Mouse (Mus musculus) erythroblast, adult 5-6 weeks (primary cell): Measurements from ENCODE around the gene Ly75. TPM values are rescaled to one million over a fixed set of nuclear protein-coding genes. Genes with fewer than 3 reads are reported as not detected.

ENCODE experiments used
- ATAC-seq: replicated peaks from 2 replicates; pipeline ENCODE4 v1.8.0; 2016; ENCODE audit warnings: moderate number of reproducible peaks, mild to moderate bottlenecking, moderate TSS enrichment, inconsistent platforms; ENCODE audit not compliant: poor library complexity, low FRiP score, severe bottlenecking
- total RNA-seq, 2 experiments: library from RNA; stranded (forward) in 1 of 2; stranded (reverse) in 1 of 2; fragments of 150-400 nt in 1 of 2; fragments of 200-764, 138-1000 nt in 1 of 2; gene quantifications; 2 replicates each; pipeline versions ENCODE4 v1.2.3 to v1.2.4; 2015 to 2017; ENCODE audit warnings: low replicate concordance in 2 of 2

Gene Ly75
- total RNA-seq, 2 experiments from 2014 or later, result 7.9 to 8.2 TPM

- ATAC-seq, result no peak
Measured at GRCm38 (mm10) chr2:60375608-60376107, 7.4 kb downstream of the Ly75 start.

GRCm38 (mm10) chr2:60375126-60375525, 8.0 kb downstream of the Ly75 start:
- no peak for ATAC-seq

DNA sequence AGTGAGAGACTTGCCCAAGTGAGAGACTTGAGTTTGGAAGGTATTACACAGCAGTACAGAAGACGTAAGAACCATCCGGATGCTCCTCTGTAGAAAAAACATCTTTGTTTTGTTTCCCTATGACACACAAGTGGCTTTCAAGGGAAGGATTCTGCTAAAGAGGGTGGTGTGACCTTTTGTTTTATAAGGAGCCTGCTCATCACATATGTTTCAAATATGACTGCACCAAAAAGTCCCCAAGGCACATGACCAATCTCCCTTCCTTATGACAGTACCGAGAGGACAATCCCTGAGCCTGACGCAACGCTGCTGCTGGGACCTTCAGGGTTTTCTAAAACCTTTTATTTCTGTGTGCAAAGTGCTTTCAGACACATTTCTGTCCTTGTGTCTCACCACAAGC, 12.9 kb downstream of the Ly75 start:
- no peak for ATAC-seq

- no peak for ATAC-seq
Measured at GRCm38 (mm10) chr2:60369454-60369853, 13.6 kb downstream of the Ly75 start.

DNA sequence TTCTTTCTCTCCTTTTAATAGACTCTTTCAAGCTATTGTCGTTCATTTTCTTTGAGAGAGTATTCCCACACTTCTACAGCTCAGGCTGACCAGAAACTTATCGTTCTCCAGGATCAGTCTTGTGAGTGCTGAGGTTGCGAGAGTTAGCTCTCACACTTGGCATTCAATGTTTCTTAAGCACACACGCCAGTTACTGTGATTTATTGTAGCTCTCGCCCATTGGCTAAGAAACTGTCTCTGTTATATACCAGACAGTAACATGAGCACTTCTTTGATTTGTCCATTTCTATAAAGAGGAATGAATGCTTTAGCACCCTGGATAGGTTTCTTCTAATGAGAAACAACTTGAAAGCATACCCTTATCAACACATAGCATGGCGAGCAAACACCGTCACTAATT, 15.2 kb downstream of the Ly75 start:
- ATAC-seq, result no peak

GRCm38 (mm10) chr2:60367204-60367603, 15.9 kb downstream of the Ly75 start:
- ATAC-seq, result no peak

- ATAC-seq, result no peak
Measured at GRCm38 (mm10) chr2:60365820-60366610, 17.1 kb downstream of the Ly75 start.

DNA sequence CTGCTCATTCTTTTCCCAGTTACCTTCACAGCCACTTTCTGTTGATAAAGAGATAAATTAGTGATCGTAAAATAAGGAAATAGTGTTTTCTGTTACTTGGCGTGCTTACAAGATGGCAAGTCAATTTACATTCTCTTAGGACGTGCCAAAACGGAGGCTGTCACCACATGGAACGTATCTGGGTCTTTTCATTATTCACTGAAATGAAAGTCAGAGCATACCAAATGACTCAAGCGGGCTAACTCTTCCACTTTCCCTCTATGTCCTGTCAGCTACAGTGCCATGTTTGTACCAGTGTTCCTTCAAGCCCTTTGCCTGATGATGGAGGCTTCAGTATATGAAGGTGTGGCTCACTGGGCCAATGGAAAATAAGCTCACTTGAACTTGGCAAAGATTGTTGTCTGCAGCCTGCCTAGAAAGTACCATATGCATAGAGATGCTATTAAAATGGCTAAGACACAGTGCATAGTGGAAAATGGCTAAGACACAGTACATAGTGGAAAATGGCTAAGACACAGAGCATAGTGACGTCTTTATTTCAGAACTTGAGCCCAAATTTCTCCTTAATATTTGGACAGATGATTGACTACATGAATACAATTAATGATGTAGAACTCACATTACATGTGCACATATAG, 17.8 kb downstream of the Ly75 start:
- no peak for ATAC-seq

DNA sequence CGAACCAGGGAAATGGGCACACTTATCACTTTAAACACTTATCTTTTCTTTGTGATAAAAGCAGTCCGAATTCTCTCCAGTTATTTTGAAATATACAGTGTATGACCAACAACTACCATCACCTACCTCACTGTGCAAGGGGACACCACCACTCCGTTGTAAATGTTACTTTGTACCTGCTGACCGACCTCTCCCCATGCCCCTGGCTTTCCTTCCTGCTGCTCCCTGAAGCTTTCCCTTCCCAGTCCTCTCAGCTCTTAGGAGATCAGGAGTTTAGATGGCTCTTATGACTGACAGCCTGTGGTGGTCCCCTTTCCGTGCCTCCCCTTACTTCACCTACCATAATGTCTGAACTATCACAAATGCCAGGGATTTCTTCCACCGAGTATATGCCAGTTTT, 21.0 kb downstream of the Ly75 start:
- ATAC-seq, result no peak

- no peak for ATAC-seq
Measured at GRCm38 (mm10) chr2:60359796-60360195, 23.3 kb downstream of the Ly75 start.

DNA sequence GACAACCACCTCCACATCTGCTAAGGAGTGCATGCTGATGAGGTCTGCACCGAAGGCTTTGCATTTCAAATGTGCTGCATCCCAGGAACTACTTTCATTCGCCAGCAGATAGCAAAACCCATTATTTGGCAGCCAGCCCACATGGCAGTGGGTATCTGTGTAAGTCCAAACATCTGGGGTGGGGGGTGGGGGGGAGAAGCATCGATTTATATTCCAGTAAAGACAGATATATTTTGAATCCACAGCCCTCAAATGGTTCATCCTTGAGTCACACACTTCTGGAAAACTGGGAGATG, 27.8 kb downstream of the Ly75 start:
- no peak for ATAC-seq

- no peak for ATAC-seq
Measured at GRCm38 (mm10) chr2:60354541-60355387, 28.3 kb downstream of the Ly75 start.

DNA sequence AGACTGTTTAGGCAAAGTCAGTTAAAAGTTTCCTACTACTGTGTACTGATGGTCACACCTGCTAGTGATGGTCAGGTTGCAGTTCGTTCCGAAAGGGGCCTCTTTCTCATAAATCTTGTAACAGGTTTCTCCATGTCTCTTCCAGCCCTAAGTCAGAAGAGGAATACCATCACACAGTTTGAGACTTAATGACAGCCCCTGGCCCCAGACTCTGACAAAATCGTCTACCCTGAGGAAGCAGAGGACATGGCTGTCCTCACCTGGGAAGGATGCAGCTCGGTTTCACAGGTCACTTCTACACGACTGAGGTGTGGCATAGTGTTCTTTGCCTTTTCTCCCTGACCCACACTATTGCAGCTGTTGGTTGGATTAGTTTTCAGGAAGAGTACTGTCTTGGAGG, 30.8 kb downstream of the Ly75 start:
- ATAC-seq, result no peak

DNA sequence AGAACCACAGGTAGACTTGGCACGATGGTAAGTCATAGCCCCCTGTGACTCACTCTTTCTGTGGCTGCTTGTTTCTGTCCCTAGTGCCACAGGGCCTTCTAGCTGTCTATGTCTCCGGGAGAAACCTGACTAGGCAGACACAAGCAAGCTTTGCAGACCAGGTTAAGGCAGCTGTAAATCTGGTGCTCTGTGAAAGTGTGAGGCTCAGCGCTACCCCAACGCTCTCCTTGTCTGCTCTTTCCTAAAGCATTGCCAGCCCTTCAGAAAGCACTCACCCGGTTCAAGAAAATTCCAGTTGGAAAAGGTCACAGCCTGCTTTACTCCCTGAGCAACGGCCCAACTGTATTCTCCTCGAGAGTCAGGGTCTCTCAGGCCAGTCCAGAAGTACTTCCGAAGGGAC, 31.3 kb downstream of the Ly75 start:
- no peak for ATAC-seq

GRCm38 (mm10) chr2:60347875-60348274, 35.2 kb downstream of the Ly75 start:
- ATAC-seq, result no peak

GRCm38 (mm10) chr2:60346531-60346930, 36.6 kb downstream of the Ly75 start:
- no peak for ATAC-seq

DNA sequence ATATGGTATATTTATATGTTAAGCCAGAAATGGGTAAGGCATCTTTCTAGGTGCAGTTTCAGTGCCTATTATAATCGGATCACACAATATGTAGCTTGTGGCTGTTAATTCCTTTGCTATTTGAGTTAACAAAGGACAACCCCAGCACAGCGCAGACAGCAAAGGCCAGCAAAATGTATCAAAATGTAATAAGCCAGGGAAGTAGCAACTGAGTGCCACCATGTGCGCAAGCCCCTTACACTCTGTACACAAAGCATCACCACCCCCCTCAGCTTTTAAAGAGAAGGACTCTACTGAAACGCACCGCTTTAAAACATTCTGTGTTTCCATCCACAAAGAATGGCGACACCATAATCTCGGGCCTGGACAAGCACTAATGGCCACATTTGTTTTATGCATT, 37.4 kb downstream of the Ly75 start:
- ATAC-seq, result no peak

DNA sequence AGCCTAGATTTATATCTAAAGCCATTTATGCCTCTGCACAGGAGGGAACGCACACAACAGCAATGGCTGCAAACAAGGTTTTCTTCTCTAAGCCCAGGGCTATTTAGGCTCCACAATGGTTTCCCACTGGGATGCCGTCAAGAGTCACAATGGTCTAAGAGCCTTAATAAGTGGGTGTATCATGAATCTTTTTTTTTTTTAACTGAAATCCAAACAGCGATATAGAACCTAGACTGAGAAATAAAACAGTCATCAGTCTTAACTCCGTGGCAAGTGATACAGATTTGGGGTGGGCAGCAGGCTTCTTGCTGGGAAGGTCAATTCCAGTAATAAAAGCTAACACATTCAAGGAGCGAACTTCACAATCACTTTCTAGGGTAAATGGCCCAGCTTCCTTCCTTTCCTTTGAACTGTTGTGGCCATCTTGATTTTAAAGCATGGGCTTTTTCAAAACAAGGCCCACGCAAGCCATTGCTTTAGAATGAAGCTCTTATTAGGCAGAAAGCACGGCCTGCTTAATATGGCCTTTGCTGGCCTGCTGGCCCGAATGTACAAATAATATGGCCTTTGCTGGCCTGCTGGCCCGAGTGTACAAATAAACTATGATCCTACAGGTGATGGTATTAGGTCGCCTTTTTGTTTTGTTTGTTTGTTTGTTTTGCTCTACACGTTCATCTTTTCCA, 39.4 kb downstream of the Ly75 start:
- ATAC-seq, result no peak

- no peak for ATAC-seq
Measured at GRCm38 (mm10) chr2:60342107-60342880, 40.8 kb downstream of the Ly75 start.
